Mouse (Mus musculus) left cerebral cortex, adult 11 months (tissue): Measurements from ENCODE around the gene Medag.

Experiments used
- DNase-seq: peaks from one replicate; pipeline ENCODE4 v3.0.0; 2022; ENCODE audit warnings: low spot score

The Medag gene

GRCm38 (mm10) chr5:149385228-149385961 lies 26.2 kb upstream of the Medag start:
- DNase-seq: no peak

GRCm38 (mm10) chr5:149386294-149386850 lies 25.2 kb upstream of the Medag start:
- DNase-seq: no peak

- no peak for DNase-seq
These were observed 22.6 kb upstream of the Medag start for GRCm38 (mm10) chr5:149388947-149389346.

GRCm38 (mm10) chr5:149389548-149390211 lies 21.9 kb upstream of the Medag start:
- no peak for DNase-seq

- no peak for DNase-seq
These were observed 19.8 kb upstream of the Medag start for GRCm38 (mm10) chr5:149391574-149392375.

GRCm38 (mm10) chr5:149392420-149392988 lies 19.0 kb upstream of the Medag start:
- DNase-seq: no peak

GRCm38 (mm10) chr5:149401446-149401975 lies 10.0 kb upstream of the Medag start:
- no peak for DNase-seq

GRCm38 (mm10) chr5:149402029-149402428 lies 9.5 kb upstream of the Medag start:
- no peak for DNase-seq

- no peak for DNase-seq
These were observed 8.2 kb upstream of the Medag start for GRCm38 (mm10) chr5:149403386-149403785.

GRCm38 (mm10) chr5:149404710-149405109 lies 6.8 kb upstream of the Medag start:
- no peak for DNase-seq

GRCm38 (mm10) chr5:149406791-149407276 lies 4.7 kb upstream of the Medag start:
- peak; percentile 45 for DNase-seq

GRCm38 (mm10) chr5:149409502-149409901 lies 2.0 kb upstream of the Medag start:
- DNase-seq: no peak

GRCm38 (mm10) chr5:149412194-149412575 lies 636 bp downstream of the Medag start:
- no peak for DNase-seq

- DNase-seq: no peak
These were observed 1.1 kb downstream of the Medag start for GRCm38 (mm10) chr5:149412671-149413070.

GRCm38 (mm10) chr5:149414369-149415167 lies 3.0 kb downstream of the Medag start:
- DNase-seq: no peak

- DNase-seq: no peak
These were observed 5.8 kb downstream of the Medag start for GRCm38 (mm10) chr5:149417381-149417780.

- no peak for DNase-seq
These were observed 15.0 kb downstream of the Medag start for GRCm38 (mm10) chr5:149426525-149426924.

GRCm38 (mm10) chr5:149427277-149428060 lies 15.9 kb downstream of the Medag start:
- no peak for DNase-seq

- DNase-seq: no peak
These were observed 16.8 kb downstream of the Medag start for GRCm38 (mm10) chr5:149428347-149428746.

GRCm38 (mm10) chr5:149428810-149429255 lies 17.3 kb downstream of the Medag start:
- DNase-seq: no peak
